Mouse (Mus musculus) liver, adult 2 months (tissue): ENCODE measurements at regions not wholly inside any gene's neighbourhood (a gene's known extent, or its start where the extent isn't known, plus 50 kb on each side); places are given as distances from the start of the nearest gene placed in this dataset.

Source experiments
- CTCF ChIP-seq: fragments of 200-500 bp; IDR thresholded peaks from 2 replicates; pipeline ENCODE4 v1.5.1; 2011; ENCODE audit warnings: low read depth, low read length, control low read depth
- POLR2A ChIP-seq: fragments of 200-500 bp; IDR thresholded peaks from 2 replicates; pipeline ENCODE4 v1.6.1; 2011; ENCODE audit warnings: low read length, control low read depth; ENCODE audit not compliant: insufficient read depth; ENCODE audit errors: extremely low read depth

DNA sequence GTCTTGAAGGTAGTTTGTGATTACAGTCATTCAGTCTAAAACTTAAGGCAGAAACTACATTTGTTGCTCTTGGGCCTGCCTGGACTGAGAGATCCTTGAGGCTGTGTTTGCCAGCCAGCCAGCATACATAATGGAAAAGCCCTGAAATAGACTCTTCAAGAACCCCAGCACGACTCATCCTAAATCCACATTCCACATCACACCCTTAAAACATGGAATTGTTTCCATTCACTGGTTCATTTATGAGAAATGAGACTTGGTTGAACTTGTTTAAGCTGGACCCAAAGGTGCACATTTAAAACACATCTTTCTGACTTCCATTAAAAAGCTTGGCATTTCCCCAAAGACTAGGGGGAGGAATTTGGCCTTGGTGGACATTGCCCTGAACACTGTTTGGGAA, 407.4 kb upstream of the Gria1 start:
- TF ChIP-seq CTCF = no peak
- TF ChIP-seq POLR2A = no peak
